Mouse (Mus musculus) neural tube, embryonic 15.5 days (tissue): Measurements from ENCODE around the gene Tent5b. TPM values are rescaled to one million over a fixed set of nuclear protein-coding genes. Genes with fewer than 3 reads are reported as not detected.

Experiments used
- ATAC-seq: fragments of 200-750 bp; cut with Nextera tagmentation; 2 replicates; pipeline ENCODE4 v1.8.0; 2017; ENCODE audit warnings: mild to moderate bottlenecking, moderate TSS enrichment, moderate library complexity; ENCODE audit not compliant: low FRiP score
- H3K27ac ChIP-seq: fragments of 300-500 bp; sonication (generic); replicated peaks from 2 replicates; pipeline ENCODE4 v1.5.1; 2015; ENCODE audit warnings: mild to moderate bottlenecking, inconsistent platforms
- H3K27me3 ChIP-seq: fragments of 300-500 bp; sonication (generic); replicated peaks from 2 replicates; pipeline ENCODE4 v1.6.1; 2015; ENCODE audit warnings: inconsistent platforms
- H3K36me3 ChIP-seq: fragments of 300-500 bp; sonication (generic); 2 replicates; pipeline ENCODE4 v1.6.1; 2015; ENCODE audit warnings: inconsistent platforms
- H3K4me1 ChIP-seq: fragments of 300-500 bp; sonication (generic); 2 replicates; pipeline ENCODE4 v1.6.1; 2015; ENCODE audit warnings: inconsistent platforms
- H3K4me2 ChIP-seq: fragments of 300-500 bp; sonication (generic); 2 replicates; pipeline ENCODE4 v1.6.1; 2015; ENCODE audit warnings: inconsistent platforms, mild to moderate bottlenecking, moderate library complexity
- H3K4me3 ChIP-seq: fragments of 300-500 bp; sonication (generic); replicated peaks from 2 replicates; pipeline ENCODE4 v1.5.1; 2015; ENCODE audit warnings: mild to moderate bottlenecking, inconsistent platforms
- H3K9ac ChIP-seq: fragments of 300-500 bp; sonication (generic); replicated peaks from 2 replicates; pipeline ENCODE4 v1.6.1; 2015; ENCODE audit warnings: mild to moderate bottlenecking, inconsistent platforms
- H3K9me3 ChIP-seq: fragments of 300-500 bp; sonication (generic); replicated peaks from 2 replicates; pipeline ENCODE4 v1.6.1; 2016; ENCODE audit warnings: inconsistent platforms
- WGBS: fragments of 180-500 bp; shearing (Covaris S2); methylation state at CpG from one replicate; pipeline ENCODE4 v1.1.7; 2015; ENCODE audit warnings: mixed read lengths; 5-methylcytosine and 5-hydroxymethylcytosine counted together
- polyA plus RNA-seq: library from polyadenylated mRNA; unstranded; fragments of >200 nt; fragmentation: Nextera tagmentation; extraction: Ambion mirVana; gene quantifications from 2 replicates; pipeline ENCODE4 v1.2.1, GENCODE M21; 2015

Gene Tent5b
- polyA plus RNA-seq, result 0.26 and 0.57 TPM in 2 replicates

DNA sequence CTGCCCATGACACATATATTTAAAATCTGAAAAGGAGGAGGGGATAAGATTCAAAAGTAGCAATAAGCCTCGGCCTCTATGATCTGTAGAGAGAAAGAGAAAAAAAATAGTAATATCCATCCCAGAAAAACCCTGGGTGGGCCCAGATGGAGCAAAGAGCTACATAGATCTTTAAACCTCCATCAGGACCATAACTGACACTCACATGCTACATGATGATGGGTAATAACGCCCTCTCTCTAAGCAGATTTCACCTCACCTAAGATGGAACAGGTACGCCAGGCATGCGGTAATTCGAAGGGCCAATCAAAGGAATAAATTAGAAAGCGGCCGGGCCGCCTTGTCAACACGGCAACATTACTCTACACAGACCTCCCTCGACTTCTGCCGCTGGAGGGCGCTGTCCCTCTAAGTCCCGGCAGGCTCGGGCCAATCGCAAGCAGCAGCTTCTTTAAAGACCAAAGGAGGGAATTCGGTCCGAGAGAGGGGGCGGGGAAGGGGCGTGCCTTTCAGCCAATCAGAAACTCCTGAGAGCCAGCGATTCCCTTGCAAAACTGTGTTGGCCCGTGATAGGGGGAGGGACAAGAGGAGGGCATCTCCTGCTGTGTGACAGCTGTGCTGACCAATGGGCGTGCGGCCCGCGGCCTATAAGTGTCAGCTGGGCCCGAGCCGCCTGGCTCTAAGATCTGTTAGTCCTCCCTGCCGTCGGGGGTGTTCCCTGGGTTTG is at the start of gene Tent5b:
Gene Tent5b, plus strand, starts transcription at position 675 of the 727 bp plus-strand sequence.
- ATAC-seq, result peak; percentile 97
- peaks cover 18% of the 10 kb centered on the region for H3K4me1 ChIP-seq
- H3K9me3 ChIP-seq, result no peaks in the 10 kb centered on the region
- H3K27ac ChIP-seq, result no peak within 1 kb of the TSS
- H3K9ac ChIP-seq, result peak within 1 kb of the TSS; percentile 34
- WGBS, result 2% methylated on average over 29 of the region's 29 CpGs
- peaks cover 61% of the 10 kb centered on the region for H3K27me3 ChIP-seq
- peak within 1 kb of the TSS; percentile 43 for H3K4me3 ChIP-seq
- H3K36me3 ChIP-seq, result no peaks in the 10 kb centered on the region
- H3K4me2 ChIP-seq, result peak within 1 kb of the TSS; percentile 58

DNA sequence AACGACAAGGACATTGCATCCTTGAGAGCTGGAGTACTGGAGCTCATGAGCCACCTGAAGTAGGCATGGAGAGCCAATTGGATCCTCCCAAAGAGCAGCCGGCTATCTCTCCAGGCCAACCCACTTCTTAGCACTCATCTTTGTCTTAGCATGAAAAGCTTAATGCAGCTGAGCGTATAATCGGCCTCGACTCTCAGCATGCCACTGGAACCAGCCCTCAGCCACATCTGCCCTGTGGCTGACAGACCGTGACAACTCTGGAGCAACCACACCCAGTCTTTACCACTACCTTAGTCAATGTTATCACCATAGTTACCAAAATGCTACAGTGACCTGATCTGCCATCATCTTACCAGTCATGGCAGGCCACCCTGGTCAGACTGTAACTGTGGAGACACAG is 48.4 kb upstream of the Tent5b start:
- 69% methylated on average over 6 of the region's 6 CpGs for WGBS
- no peak for ATAC-seq
- Histone ChIP-seq H3K9me3 (no peaks in the 10 kb centered on the region), H3K36me3 (no peaks in the 10 kb centered on the region), H3K4me1 (peaks cover 9% of the 10 kb centered on the region), H3K27ac (no peak overlapping the region), H3K4me3 (no peak overlapping the region), H3K4me2 (no peak overlapping the region), H3K27me3 (no peaks in the 10 kb centered on the region), H3K9ac (no peak overlapping the region)

DNA sequence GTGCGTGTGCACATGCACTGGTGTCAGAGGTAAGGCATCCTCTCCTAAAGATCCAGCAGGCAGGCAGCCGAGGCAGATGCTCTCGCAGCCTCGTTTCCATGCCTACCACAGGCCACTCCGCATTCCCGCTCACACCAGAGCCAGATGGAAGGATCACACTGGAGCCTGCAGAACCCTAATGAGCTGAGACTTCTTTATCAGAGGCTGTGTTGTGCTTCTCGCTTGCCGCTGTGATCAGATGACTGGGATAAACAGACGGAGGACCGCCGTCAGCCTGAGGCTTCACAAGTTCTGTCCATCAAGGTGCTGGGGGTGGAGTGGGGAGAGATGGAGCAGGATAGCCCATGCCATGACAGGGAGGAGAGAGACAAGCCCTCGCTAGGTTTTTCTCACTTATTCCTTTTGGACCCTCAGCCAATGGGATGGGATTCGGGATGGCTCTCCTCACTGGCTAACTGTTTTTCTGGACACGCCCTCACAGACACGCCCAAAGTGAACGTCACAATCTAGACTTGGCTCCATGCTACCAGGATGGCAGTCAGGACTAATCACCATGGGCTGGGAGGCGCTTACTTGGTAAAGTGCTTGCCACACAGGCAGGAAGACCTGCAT is 47.3 kb upstream of the Tent5b start:
- no peak overlapping the region for H3K9ac ChIP-seq
- peak overlapping the region; percentile 13; the same call in 1 of the 2 replicates for H3K4me3 ChIP-seq
- peak overlapping the region; percentile 46 for H3K4me2 ChIP-seq
- peak overlapping the region; percentile 56; the same call in 1 of the 2 replicates for H3K27ac ChIP-seq
- H3K27me3 ChIP-seq, result no peaks in the 10 kb centered on the region
- ATAC-seq, result peak; percentile 38; the same call in 1 of the 2 replicates
- peaks cover 9% of the 10 kb centered on the region for H3K4me1 ChIP-seq
- WGBS, result 17% methylated on average over 17 of the region's 17 CpGs
- H3K9me3 ChIP-seq, result no peaks in the 10 kb centered on the region
- no peaks in the 10 kb centered on the region for H3K36me3 ChIP-seq

DNA sequence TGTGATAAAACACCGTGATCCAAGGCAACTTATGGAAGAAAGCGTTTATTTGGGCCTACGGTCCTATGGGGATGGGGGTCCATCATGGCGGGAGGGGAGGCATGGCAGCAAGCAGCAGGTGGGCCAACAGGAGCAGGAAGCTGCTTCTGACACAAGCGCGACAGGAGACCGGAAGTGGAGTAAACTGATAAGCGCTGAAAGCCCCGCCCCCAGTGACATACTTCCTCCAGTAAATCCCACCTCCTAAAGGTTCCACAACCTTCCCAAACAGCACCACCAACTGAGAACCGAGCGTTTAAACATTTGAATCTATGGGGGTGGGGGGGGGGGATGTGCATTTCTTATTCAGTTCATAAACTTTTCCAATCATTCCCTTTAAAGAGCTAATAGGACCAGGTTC is 44.0 kb upstream of the Tent5b start:
- H3K4me2 ChIP-seq, result no peak overlapping the region
- ATAC-seq, result no peak
- peaks cover 25% of the 10 kb centered on the region for H3K4me1 ChIP-seq
- no peaks in the 10 kb centered on the region for H3K9me3 ChIP-seq
- 95% methylated on average over 11 of the region's 11 CpGs for WGBS
- no peaks in the 10 kb centered on the region for H3K27me3 ChIP-seq
- no peak overlapping the region for H3K4me3 ChIP-seq
- H3K27ac ChIP-seq, result no peak overlapping the region
- no peaks in the 10 kb centered on the region for H3K36me3 ChIP-seq
- no peak overlapping the region for H3K9ac ChIP-seq

DNA sequence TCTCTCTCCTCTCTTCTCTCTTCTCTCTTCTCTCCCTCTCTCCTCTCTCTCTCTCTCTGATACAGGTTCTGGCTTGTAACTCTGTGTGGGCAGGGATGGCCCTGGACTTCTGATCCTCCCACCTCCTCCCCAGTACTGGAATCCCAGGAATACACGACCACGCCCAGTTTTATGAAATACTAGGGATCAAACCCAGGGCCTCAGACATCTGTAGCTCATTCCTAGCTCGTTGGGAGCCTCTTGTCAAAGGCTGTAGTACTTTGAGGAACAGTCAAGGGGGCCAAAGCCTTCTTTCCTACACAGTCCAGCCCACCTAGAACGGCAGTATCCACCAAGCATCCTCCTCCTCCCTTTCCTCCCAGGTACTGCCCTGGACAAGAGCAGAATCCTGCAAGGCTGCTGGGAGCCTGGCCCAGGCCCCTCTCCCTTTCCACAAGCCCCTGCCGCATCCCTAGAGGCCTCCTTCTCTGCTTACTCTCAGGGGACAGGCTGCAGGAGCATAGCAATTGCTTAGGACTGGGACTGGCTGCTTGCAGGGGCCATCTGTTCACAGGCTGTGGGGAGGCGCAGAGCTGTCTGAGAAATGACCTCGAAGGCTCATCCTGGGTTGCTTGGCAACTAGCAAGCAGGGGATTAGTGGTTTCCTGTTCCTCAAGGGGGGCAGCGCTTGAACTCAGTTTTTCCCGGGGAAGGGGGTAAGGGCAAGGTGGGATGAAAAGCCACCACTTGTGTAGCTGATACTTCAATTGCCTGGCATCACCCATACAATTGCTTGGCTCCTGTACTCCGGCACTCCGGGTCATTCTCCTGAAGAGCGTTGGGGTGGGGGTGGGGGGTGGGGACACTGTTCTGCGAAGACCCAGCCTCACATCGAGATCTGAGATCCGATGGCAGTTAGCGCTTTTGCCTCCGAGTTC is 40.2 kb upstream of the Tent5b start:
- Histone ChIP-seq H3K4me1 (peaks cover 20% of the 10 kb centered on the region), H3K4me2 (peak overlapping the region; percentile 44), H3K9ac (0 out of 2 replicates have a peak overlapping the region, but pooled peaks have one; percentile 28), H3K27me3 (no peaks in the 10 kb centered on the region), H3K27ac (peak overlapping the region; percentile 66), H3K36me3 (no peaks in the 10 kb centered on the region), H3K9me3 (no peaks in the 10 kb centered on the region), H3K4me3 (no peak overlapping the region; the same call in 1 of the 2 replicates)
- ATAC-seq, result peak; percentile 80
- 11% methylated on average over 17 of the region's 17 CpGs for WGBS

DNA sequence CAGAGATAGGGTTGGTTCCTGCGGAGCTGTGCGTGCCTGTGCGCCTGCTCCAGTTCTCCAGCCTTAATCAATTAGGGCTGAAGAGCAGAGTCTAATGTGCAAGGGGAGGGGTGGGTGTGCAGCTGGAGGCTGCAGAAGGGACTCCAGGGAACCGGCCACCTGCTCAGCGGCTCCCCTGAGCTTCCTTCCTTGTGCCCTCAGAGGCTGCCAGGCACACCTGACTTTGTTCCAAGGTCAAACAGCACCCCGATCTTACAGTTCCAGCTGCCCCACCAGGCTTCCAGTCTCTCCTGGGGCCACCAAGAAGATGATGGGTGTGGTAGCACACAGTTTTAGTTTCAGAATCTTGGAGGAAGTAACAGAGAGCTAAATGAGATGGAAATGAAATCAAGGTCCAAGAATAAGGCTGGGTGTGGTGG is 39.5 kb upstream of the Tent5b start:
- Histone ChIP-seq H3K27ac (peak overlapping the region; percentile 66), H3K9me3 (no peaks in the 10 kb centered on the region), H3K36me3 (no peaks in the 10 kb centered on the region), H3K4me1 (peaks cover 20% of the 10 kb centered on the region), H3K9ac (no peak overlapping the region), H3K4me2 (peak overlapping the region; percentile 44), H3K4me3 (no peak overlapping the region; the same call in 1 of the 2 replicates), H3K27me3 (no peaks in the 10 kb centered on the region)
- peak; percentile 65 for ATAC-seq
- 3% methylated on average over 6 of the region's 6 CpGs for WGBS

DNA sequence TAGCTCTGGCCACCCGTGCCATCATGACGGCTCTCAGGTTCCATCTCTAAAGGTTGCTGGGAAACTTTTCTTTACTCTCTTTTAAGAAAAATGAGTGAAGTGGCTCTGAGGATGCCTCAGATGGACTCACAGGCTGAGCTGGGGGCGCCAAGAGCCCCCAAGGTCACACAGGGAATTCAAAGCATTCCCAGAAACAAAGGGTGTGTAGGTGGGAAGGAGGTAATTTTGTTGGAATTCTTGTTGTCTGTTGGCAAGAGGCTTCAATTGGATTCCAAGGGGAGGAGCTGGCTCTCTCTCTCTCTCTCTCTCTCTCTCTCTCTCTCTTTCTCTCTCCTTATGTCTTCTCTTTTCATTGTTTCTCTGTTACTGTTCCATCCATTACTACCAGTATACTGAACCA is 37.7 kb upstream of the Tent5b start:
- H3K36me3 ChIP-seq, result no peaks in the 10 kb centered on the region
- 47% methylated on average over 3 of the region's 3 CpGs for WGBS
- H3K27me3 ChIP-seq, result no peaks in the 10 kb centered on the region
- no peak for ATAC-seq
- no peak overlapping the region for H3K27ac ChIP-seq
- no peak overlapping the region for H3K4me2 ChIP-seq
- H3K9me3 ChIP-seq, result no peaks in the 10 kb centered on the region
- peaks cover 20% of the 10 kb centered on the region for H3K4me1 ChIP-seq
- H3K9ac ChIP-seq, result no peak overlapping the region
- H3K4me3 ChIP-seq, result no peak overlapping the region

DNA sequence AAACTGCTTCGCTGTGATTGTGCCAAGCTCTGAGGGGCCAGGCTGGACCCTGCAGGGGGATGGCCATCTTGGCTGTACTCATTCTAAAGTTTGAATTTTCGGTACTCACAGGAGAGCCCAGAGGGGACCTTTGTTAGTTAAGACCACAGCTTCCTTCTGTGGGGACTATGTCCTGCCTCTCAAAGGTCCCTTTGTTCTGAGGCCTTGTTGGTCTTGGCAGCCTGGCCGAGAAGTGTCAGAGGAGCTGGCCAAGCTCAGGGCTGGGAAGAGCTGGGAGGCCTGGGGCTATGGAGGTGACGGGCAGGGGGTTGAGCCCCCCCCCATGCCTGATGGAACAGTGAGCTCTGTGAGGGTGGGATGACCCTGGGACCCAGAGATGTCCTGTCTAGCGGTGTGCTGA is 36.8 kb upstream of the Tent5b start:
- peak; percentile 51; the same call in 1 of the 2 replicates for ATAC-seq
- WGBS, result 46% methylated on average over 5 of the region's 5 CpGs
- H3K9ac ChIP-seq, result no peak overlapping the region
- no peaks in the 10 kb centered on the region for H3K27me3 ChIP-seq
- H3K4me2 ChIP-seq, result no peak overlapping the region
- H3K36me3 ChIP-seq, result no peaks in the 10 kb centered on the region
- H3K27ac ChIP-seq, result peak overlapping the region; percentile 39; the same call in 1 of the 2 replicates
- no peaks in the 10 kb centered on the region for H3K9me3 ChIP-seq
- H3K4me3 ChIP-seq, result no peak overlapping the region
- peaks cover 20% of the 10 kb centered on the region for H3K4me1 ChIP-seq

DNA sequence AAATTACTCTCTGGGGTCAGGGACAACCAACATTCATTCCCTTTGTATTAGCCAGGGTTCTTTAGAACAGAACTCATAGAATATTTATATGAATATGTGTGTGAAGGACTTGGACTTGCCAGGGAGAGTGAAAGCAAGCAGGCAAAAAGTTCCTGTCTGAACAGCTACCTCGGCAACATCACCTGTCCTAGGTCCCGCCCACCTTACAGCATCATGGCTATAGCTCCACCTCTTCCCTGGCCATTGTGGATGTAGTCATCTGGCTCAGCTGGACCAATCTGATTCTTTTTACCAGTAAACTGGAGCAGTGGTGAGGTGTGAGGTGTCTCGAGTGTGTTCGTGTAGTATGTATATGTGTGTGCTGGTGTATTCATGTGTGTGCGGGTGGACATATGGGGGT is 34.2 kb upstream of the Tent5b start:
- H3K9ac ChIP-seq, result no peak overlapping the region
- no peaks in the 10 kb centered on the region for H3K27me3 ChIP-seq
- 89% methylated on average over 5 of the region's 5 CpGs for whole genome bisulfite sequencing
- H3K4me3 ChIP-seq, result no peak overlapping the region
- no peak overlapping the region for H3K27ac ChIP-seq
- no peak overlapping the region for H3K4me2 ChIP-seq
- H3K9me3 ChIP-seq, result no peaks in the 10 kb centered on the region
- ATAC-seq, result no peak
- H3K4me1 ChIP-seq, result peaks cover 6% of the 10 kb centered on the region; the same call in 1 of the 2 replicates
- H3K36me3 ChIP-seq, result no peaks in the 10 kb centered on the region

DNA sequence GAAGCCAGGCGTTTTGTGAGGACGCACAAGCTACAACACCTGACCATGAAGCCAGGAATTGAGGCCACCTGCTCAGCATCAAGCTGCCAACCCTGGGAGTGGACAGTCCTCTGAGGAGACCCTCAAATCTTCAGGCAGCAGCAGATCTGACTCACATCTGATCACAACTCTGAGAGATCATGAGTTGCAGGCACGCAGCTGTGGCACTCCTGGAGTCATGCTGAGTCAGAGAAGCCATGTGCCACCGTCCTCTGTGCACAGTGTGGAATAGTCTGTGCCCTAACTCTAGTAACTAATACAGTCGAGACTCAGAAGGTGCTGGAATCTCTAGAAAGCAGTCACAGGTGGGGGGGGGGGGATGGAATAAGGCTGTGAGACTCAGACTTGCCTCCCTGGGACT is 32.6 kb upstream of the Tent5b start:
- no peaks in the 10 kb centered on the region for H3K9me3 ChIP-seq
- no peaks in the 10 kb centered on the region for H3K27me3 ChIP-seq
- H3K4me1 ChIP-seq, result no peaks in the 10 kb centered on the region
- H3K27ac ChIP-seq, result no peak overlapping the region
- 58% methylated on average over 5 of the region's 5 CpGs for WGBS
- no peak for ATAC-seq
- no peak overlapping the region for H3K4me3 ChIP-seq
- no peak overlapping the region for H3K4me2 ChIP-seq
- no peak overlapping the region for H3K9ac ChIP-seq
- no peaks in the 10 kb centered on the region for H3K36me3 ChIP-seq

DNA sequence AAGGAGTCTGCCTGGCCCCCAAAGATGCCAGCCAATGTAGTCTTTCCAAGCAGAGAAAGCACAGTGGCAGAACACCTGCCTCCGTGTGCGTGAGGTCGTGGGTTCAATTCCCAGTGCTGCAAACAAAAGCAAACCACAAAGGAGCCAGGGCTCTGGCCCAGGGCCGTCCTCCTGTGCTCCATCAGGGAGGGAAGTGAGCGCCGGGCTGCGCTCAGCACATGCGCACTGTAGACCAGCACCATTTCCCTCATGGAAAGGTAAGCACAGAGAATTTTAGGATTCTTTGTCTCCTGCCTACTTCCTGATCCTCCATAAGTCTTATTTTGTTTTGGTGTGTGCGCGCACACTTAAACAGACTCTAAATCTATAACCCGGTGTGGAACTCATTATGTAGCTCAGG is 32.0 kb upstream of the Tent5b start:
- WGBS, result 80% methylated on average over 11 of the region's 11 CpGs
- no peaks in the 10 kb centered on the region for H3K4me1 ChIP-seq
- no peak overlapping the region for H3K9ac ChIP-seq
- H3K9me3 ChIP-seq, result no peaks in the 10 kb centered on the region
- no peaks in the 10 kb centered on the region for H3K27me3 ChIP-seq
- no peak overlapping the region for H3K27ac ChIP-seq
- no peaks in the 10 kb centered on the region for H3K36me3 ChIP-seq
- H3K4me3 ChIP-seq, result no peak overlapping the region
- no peak overlapping the region for H3K4me2 ChIP-seq
- ATAC-seq, result no peak
